Mouse (Mus musculus) erythroid progenitor cell, adult 5-6 weeks (primary cell): Measurements from ENCODE around the gene Ddrgk1. TPM values are rescaled to one million over a fixed set of nuclear protein-coding genes. Genes with fewer than 3 reads are reported as not detected.

Source experiments
- ATAC-seq: replicated peaks from 2 replicates; pipeline ENCODE4 v1.8.0; 2016; ENCODE audit warnings: moderate number of reproducible peaks, mild to moderate bottlenecking, moderate TSS enrichment, inconsistent platforms; ENCODE audit not compliant: poor library complexity, low FRiP score, severe bottlenecking
- total RNA-seq, 2 experiments: library from RNA; stranded (forward) in 1 of 2; stranded (reverse) in 1 of 2; fragments of 150-400 nt in 1 of 2; fragments of 186-747, 209-891 nt in 1 of 2; gene quantifications; 2 replicates each; pipeline versions ENCODE4 v1.2.3 to v1.2.4; 2015 to 2017; ENCODE audit warnings: low replicate concordance in 2 of 2

Gene Ddrgk1
- total RNA-seq (2015; ENCODE audit: low replicate concordance) (28.1 and 73.5 TPM in 2 replicates), total RNA-seq (2017; ENCODE audit: low replicate concordance) (67.4 and 68.5 TPM in 2 replicates)

- ATAC-seq = peak; percentile 82
Observed at GRCm38 (mm10) chr2:130664102-130664701, at the start of gene Ddrgk1. Gene Ddrgk1 (minus strand): TSS chr2:130664659.

GRCm38 (mm10) chr2:130707057-130707456 lies 42.6 kb upstream of the Ddrgk1 start:
- ATAC-seq = no peak

DNA sequence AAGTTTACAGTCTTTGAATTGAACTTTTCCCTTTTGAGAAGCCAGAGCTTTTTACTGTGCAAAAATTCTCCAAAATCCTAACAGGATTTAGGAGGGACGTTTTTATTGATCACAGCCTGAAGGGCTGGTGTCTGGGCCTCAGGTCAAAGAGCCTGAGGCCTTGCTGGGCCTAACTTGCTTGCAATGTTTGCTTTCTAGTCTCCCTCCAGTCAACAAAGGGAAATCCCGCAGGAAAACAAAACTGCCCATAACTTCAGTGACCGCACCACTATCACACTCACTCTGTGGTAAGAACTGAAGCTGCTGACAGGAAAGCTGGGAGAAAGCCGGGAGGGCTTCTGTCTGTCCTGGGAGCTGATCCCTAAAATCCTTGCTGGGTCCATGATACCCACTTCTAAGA lies 42.1 kb upstream of the Ddrgk1 start:
- ATAC-seq = no peak

GRCm38 (mm10) chr2:130705178-130705577 lies 40.7 kb upstream of the Ddrgk1 start:
- no peak for ATAC-seq

DNA sequence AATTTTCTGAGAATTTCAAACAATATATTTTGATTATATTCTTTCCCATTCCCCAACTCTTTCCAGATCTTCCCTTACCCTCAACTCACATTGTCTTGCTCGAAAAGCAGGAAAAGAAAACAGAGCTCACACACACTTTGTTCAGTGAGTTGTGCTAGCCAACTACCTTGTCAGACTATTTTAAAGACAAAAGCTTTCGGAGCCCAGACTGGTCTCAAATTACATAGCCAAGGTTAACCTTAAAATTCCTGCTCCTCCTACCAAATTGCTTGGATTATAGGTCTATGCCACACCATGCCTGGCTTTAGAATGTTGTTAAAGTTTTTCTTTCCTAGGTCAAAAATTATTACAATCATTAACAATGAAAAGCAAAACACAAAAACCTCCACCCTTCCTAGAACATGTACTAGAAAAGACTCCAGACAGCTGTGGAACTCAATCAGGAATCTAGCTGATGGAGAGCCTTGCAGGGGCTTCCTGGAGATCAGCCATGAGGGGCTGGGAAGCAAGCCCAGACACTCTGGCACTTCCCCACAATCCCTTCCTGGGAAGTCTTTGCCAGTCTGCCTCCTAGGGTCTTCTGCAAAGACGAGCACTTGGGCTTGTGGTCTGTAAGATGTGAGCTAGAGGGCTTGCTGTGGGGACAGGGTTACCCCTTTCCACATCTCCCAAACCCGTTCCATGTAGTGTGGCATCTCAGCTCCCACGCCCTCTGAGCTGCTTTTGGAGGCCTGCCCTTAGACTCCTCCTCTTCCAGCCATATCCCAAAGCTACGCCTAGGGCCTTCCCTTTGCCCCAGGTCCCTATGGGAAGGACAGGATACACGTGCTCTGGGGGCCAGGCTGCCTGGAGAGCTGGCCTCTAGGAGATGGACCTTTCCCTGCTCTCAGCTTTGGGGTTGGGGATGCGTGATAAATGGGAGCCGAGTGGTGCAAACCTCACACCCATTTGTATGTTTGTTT lies 39.9 kb upstream of the Ddrgk1 start:
- no peak for ATAC-seq

DNA sequence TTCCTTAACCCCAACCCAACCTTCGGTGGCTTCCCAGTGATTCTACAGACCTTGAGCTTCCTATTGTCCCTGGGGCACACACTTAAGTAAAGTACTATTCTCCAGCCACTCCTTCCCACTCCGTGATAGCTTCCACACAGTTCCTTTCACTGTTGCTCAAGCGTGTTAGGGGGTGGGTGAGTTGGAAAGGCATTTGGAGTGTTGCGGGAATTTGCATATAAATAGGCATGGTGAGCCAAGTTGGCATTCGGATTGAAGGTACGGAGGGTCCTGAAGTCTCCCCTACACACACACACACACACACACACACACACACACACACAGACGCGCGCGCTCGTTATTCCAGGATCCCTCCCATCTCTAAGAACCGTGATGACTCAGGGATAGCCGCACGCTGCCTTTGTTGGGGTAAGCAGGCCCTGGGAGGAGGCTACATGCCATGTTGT lies 33.4 kb upstream of the Ddrgk1 start:
- no peak for ATAC-seq

GRCm38 (mm10) chr2:130697153-130697810 lies 32.8 kb upstream of the Ddrgk1 start, which contains the start of gene Slc4a11:
Gene Slc4a11 (minus strand): TSS chr2:130697519.
- no peak for ATAC-seq

DNA sequence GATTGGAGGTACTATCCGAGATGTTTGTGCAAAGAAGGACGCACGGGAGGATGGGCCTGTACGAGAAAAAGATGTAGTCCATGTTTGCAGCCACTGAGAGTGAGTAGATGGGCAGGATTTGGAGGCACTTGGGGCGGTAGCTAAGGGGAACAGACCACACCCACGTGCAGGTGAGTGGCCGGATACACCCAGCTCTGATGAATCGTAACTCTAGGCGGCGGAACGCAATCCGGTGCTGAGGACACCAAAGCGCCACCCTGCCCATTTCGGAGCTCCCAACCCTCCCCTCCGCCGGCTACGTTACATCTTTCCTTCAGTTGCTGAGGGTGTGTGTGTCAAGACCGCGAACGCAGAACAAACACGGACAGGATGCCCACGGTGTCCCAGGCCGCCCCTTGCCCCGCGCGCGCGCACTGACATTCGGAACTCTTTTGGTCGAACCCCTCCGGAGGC lies 32.3 kb upstream of the Ddrgk1 start:
- ATAC-seq = no peak

- ATAC-seq = no peak
Observed at GRCm38 (mm10) chr2:130693563-130693962, 29.1 kb upstream of the Ddrgk1 start.

DNA sequence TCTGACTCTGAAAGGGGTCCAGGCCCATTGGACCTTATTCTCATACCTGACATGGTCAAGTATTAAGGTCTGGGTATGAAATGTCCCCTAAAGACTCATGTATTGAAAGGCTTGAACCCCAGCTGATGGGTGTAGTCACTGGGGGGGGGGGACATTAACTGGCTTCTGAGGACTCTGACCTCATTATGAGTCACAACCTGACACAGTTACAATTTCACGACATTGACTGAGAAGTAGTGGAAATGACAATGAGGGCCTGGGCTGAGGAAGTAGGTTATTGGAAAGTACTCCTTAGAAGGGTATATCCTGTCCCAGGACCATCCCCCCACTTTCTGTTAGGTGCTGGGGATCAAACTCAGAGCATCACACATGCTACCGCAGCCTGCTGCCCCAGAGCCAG lies 24.6 kb upstream of the Ddrgk1 start:
- ATAC-seq = no peak

DNA sequence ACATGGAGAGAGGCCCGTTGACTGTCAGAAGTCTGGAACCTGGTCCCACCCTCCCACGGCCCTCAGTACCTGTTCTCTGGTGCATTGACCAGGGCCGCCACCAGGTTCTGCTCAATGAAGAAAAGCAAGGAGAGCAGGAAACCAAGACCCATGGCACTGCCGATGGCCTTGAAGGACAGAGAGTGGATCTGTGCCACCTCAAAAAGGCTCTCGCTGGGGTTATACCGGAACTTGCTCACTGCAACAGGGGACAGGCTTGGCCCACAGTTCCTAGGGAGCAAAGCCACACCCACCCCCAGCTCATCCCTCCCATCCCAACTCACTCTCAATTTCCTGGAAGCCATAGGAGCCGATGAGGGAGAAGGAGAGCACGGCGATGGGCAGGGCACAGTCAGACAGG lies 21.0 kb upstream of the Ddrgk1 start:
- no peak for ATAC-seq

GRCm38 (mm10) chr2:130681531-130681930 lies 17.1 kb upstream of the Ddrgk1 start:
- ATAC-seq = no peak

GRCm38 (mm10) chr2:130679899-130680298 lies 15.4 kb upstream of the Ddrgk1 start:
- ATAC-seq = no peak

- ATAC-seq = no peak
Observed at GRCm38 (mm10) chr2:130679154-130679553, 14.7 kb upstream of the Ddrgk1 start.

GRCm38 (mm10) chr2:130677211-130677610 lies 12.8 kb upstream of the Ddrgk1 start:
- ATAC-seq = no peak

GRCm38 (mm10) chr2:130667559-130667958 lies 3.1 kb upstream of the Ddrgk1 start, which contains the start of gene Itpa:
Gene Itpa (plus strand): TSS chr2:130667610.
- ATAC-seq = peak; percentile 86

DNA sequence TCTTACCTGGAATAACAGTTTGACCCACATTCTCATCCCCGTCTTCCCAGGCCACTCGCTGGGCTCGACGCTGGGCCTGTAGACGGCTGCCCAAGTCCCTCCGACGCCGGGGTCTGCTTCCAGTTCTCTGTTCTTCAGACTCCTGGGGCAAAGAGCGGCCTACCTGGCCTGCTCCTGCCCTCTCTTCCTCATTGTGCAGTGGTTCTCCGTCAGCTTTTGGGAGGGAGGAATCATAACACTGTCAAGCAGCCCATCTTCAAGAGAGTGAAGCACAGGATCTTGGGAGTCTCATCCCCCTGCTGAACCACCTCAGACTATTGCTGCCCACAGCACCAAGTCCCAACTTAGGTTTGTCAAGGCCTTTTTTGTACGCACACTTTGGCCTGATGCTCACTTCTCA lies 1.1 kb downstream of the Ddrgk1 start:
- no peak for ATAC-seq

DNA sequence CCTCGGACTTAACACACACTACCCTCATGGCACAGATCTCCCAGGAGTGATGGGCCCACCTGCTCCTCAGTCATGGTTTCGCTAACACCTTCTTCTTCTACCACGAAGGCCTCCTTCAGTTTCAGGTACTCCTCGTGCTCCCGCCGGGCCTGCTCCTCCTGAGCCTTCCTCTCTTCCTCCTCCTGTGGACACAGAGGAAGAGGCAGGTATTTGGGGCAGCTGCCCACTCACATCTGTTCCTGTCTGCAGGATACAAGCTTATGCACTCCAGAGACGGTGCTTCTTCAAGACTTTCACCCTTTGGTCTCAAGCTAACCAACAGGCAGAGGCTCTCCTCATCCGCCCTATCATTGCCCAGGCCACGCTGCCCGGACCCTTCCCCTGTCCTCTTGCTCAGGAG lies 5.9 kb downstream of the Ddrgk1 start:
- ATAC-seq = no peak

- ATAC-seq = no peak
Observed at GRCm38 (mm10) chr2:130657541-130657940, 6.9 kb downstream of the Ddrgk1 start.

GRCm38 (mm10) chr2:130656536-130656935 lies 7.9 kb downstream of the Ddrgk1 start:
- no peak for ATAC-seq
